Mouse (Mus musculus) right cerebral cortex, postnatal 4 days (tissue): ENCODE data around the gene Iqch.
"Not testable (repeated sequence)": the region's sequence is repeated elsewhere in the genome, so short reads cannot be mapped to it uniquely, and the experiment has no call there.

Source experiments
- DNase-seq: peaks from one replicate; pipeline ENCODE4 v3.0.0-alpha.2; 2022

Gene Iqch

GRCm38 (mm10) chr9:63556933-63557332 lies 45.4 kb downstream of the Iqch start:
- DNase-seq: no peak

- DNase-seq: no peak
Measured at GRCm38 (mm10) chr9:63556316-63556715, 46.0 kb downstream of the Iqch start.

- DNase-seq: no peak
Measured at GRCm38 (mm10) chr9:63555460-63555990, 46.8 kb downstream of the Iqch start.

GRCm38 (mm10) chr9:63553628-63554027 lies 48.7 kb downstream of the Iqch start:
- DNase-seq: no peak

- not testable (repeated sequence) for DNase-seq
Measured at GRCm38 (mm10) chr9:63550701-63551100, 51.6 kb downstream of the Iqch start.

GRCm38 (mm10) chr9:63548966-63549365 lies 53.3 kb downstream of the Iqch start:
- DNase-seq: no peak

GRCm38 (mm10) chr9:63541926-63542325 lies 60.4 kb downstream of the Iqch start:
- no peak for DNase-seq

- no peak for DNase-seq
Measured at GRCm38 (mm10) chr9:63541301-63541700, 61.0 kb downstream of the Iqch start.

GRCm38 (mm10) chr9:63537489-63537888 lies 64.8 kb downstream of the Iqch start:
- DNase-seq: no peak

- DNase-seq: peak; percentile 28
Measured at GRCm38 (mm10) chr9:63535042-63535441, 67.3 kb downstream of the Iqch start.

GRCm38 (mm10) chr9:63534371-63534780 lies 67.9 kb downstream of the Iqch start:
- DNase-seq: no peak

- no peak for DNase-seq
Measured at GRCm38 (mm10) chr9:63532966-63533711, 69.2 kb downstream of the Iqch start.

GRCm38 (mm10) chr9:63523937-63524253 lies 78.4 kb downstream of the Iqch start:
- DNase-seq: no peak

- no peak for DNase-seq
Measured at GRCm38 (mm10) chr9:63523251-63523936, 78.9 kb downstream of the Iqch start.

- DNase-seq: no peak
Measured at GRCm38 (mm10) chr9:63512851-63513250, 89.4 kb downstream of the Iqch start.

GRCm38 (mm10) chr9:63511034-63511433 lies 91.3 kb downstream of the Iqch start:
- no peak for DNase-seq

- no peak for DNase-seq
Measured at GRCm38 (mm10) chr9:63507110-63507509, 95.2 kb downstream of the Iqch start.

GRCm38 (mm10) chr9:63503890-63504289 lies 98.4 kb downstream of the Iqch start:
- DNase-seq: no peak

- no peak for DNase-seq
Measured at GRCm38 (mm10) chr9:63501516-63501915, 100.8 kb downstream of the Iqch start.

GRCm38 (mm10) chr9:63499912-63500311 lies 102.4 kb downstream of the Iqch start:
- DNase-seq: no peak

- no peak for DNase-seq
Measured at GRCm38 (mm10) chr9:63495786-63496185, 106.5 kb downstream of the Iqch start.

- no peak for DNase-seq
Measured at GRCm38 (mm10) chr9:63493746-63494145, 108.5 kb downstream of the Iqch start.

- DNase-seq: no peak
Measured at GRCm38 (mm10) chr9:63492291-63492690, 110.0 kb downstream of the Iqch start.
